Mouse (Mus musculus) E14TG2a.4 (cell line): ENCODE data around the gene Prpf40a.
A peak's percentile ranks its signal among the peaks of the same experiment; 100 is the strongest.

Source experiments
- H3K27me3 ChIP-seq: 2 replicates; pipeline ENCODE4 v1.6.1; 2014; ENCODE audit warnings: low read length, control low read depth; ENCODE audit not compliant: insufficient read depth
- H3K36me3 ChIP-seq: 2 replicates; pipeline ENCODE4 v1.6.1; 2014; ENCODE audit warnings: low read length, control low read depth; ENCODE audit not compliant: insufficient read depth
- H3K4me1 ChIP-seq: replicated peaks from 2 replicates; pipeline ENCODE4 v1.6.1; 2014; ENCODE audit warnings: low read depth, low read length, control low read depth
- H3K4me3 ChIP-seq: replicated peaks from 2 replicates; pipeline ENCODE4 v1.5.1; 2014; ENCODE audit warnings: mild to moderate bottlenecking, low read length
- H3K9me3 ChIP-seq: 2 replicates; pipeline ENCODE4 v1.6.1; 2014; ENCODE audit warnings: low read length, control low read depth
- CTCF ChIP-seq: conservative IDR thresholded peaks from 2 replicates; pipeline ENCODE4 v1.5.1; 2014; ENCODE audit warnings: low read length
- NANOG ChIP-seq: IDR thresholded peaks from 2 replicates; pipeline ENCODE4 v1.6.1; 2014; ENCODE audit warnings: borderline replicate concordance, low read length, mixed read lengths
- POU5F1 ChIP-seq: IDR thresholded peaks from 2 replicates; pipeline ENCODE4 v1.6.1; 2014; ENCODE audit warnings: low read length, borderline replicate concordance

Gene Prpf40a

DNA sequence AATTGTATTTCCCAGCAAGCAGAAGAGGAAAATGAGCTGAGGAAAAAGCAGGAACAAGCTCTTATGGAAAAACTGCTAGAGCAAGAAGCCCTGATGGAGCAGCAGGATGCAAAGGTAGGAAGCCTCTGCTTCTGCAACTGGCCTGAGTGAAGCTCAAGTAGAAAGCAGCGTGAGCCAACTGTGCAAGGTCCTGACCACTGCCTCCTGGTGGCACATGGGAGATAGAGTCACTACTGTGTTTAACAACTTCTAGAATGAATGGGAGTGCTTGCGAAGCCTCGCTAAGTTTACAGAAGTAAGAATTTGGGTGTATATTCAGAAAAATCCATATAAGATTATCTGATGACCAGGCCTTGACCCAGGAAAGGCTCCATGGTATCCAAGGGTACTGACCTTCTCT is 65.1 kb downstream of the Prpf40a start:
- Histone ChIP-seq H3K36me3 (peaks cover 19% of the 10 kb centered on the region), H3K27me3 (no peaks in the 10 kb centered on the region), H3K9me3 (no peaks in the 10 kb centered on the region), H3K4me1 (no peaks in the 10 kb centered on the region), H3K4me3 (no peak overlapping the region)
- TF ChIP-seq CTCF (peak; percentile 18; the same call in 1 of the 2 replicates), NANOG (no peak)

- H3K27me3 ChIP-seq: no peaks in the 10 kb centered on the region
Measured at GRCm38 (mm10) chr2:53121797-53122196, 69.3 kb downstream of the Prpf40a start.

GRCm38 (mm10) chr2:53108547-53108946 is 82.5 kb downstream of the Prpf40a start:
- Histone ChIP-seq H3K4me1 (peaks cover 20% of the 10 kb centered on the region), H3K4me3 (no peak overlapping the region), H3K9me3 (no peaks in the 10 kb centered on the region), H3K36me3 (peaks cover 33% of the 10 kb centered on the region), H3K27me3 (no peaks in the 10 kb centered on the region)
- TF ChIP-seq NANOG: no peak
- no peak for TF ChIP-seq CTCF
- no peak for TF ChIP-seq POU5F1

More at GRCm38 (mm10) chr2:53121797-53122196, 69.3 kb downstream of the Prpf40a start:
- Histone ChIP-seq H3K9me3 (no peaks in the 10 kb centered on the region), H3K4me3 (no peak overlapping the region), H3K36me3 (peaks cover 11% of the 10 kb centered on the region), H3K4me1 (no peaks in the 10 kb centered on the region)
- no peak for TF ChIP-seq NANOG
- TF ChIP-seq CTCF: peak; percentile 85
- no peak for TF ChIP-seq POU5F1

DNA sequence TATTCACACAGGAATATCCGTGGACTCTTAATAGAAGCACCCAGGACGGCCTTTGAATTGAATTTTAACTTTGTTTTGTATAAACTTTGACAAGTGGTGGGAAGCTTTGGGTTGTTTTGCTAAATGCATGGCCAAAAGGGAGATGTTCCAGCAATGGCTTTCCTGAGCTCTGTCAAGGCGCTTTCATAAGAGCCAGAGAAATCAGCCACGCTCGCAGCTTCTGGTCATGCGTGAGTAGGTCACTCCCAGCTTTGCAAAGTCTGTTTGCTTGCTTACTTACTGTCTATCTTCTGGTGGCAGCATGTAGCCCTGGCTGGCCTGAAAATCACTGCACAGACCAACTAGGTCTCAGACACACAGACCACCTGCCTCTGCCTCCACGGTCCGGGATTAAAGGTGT is 84.6 kb downstream of the Prpf40a start:
- no peak for TF ChIP-seq NANOG
- Histone ChIP-seq H3K4me1 (peaks cover 23% of the 10 kb centered on the region), H3K4me3 (no peak overlapping the region), H3K27me3 (no peaks in the 10 kb centered on the region), H3K9me3 (no peaks in the 10 kb centered on the region), H3K36me3 (peaks cover 33% of the 10 kb centered on the region)

GRCm38 (mm10) chr2:53106056-53106455 is 85.0 kb downstream of the Prpf40a start:
- peaks cover 23% of the 10 kb centered on the region for H3K4me1 ChIP-seq
- no peaks in the 10 kb centered on the region for H3K27me3 ChIP-seq
- TF ChIP-seq NANOG: no peak
- no peak for TF ChIP-seq CTCF
- TF ChIP-seq POU5F1: no peak
- H3K4me3 ChIP-seq: no peak overlapping the region
- H3K36me3 ChIP-seq: peaks cover 33% of the 10 kb centered on the region
- no peaks in the 10 kb centered on the region for H3K9me3 ChIP-seq

GRCm38 (mm10) chr2:53105408-53105807 is 85.7 kb downstream of the Prpf40a start:
- Histone ChIP-seq H3K4me3 (no peak overlapping the region), H3K27me3 (no peaks in the 10 kb centered on the region), H3K36me3 (peaks cover 30% of the 10 kb centered on the region)

DNA sequence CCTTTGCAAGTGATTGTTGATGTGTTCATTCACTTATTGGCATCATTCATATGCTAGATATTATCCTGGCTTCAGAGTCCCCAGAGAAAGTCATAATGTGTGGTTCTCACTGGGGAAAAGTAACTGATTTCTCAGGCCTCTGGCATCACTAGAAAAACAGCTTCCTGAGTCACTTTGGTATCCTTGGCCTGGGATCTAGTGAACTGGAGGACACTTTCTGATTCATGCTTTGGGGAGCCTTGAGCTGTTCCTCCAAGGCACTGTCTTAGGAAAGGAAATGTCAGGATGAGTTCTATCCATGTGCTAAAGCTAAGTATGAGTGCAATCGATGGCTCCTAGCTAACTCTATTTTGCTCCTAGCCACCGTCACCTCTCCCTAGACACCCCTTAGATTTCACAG is 88.2 kb downstream of the Prpf40a start:
- TF ChIP-seq POU5F1 (no peak), CTCF (no peak)
- Histone ChIP-seq H3K4me1 (peaks cover 7% of the 10 kb centered on the region; the same call in 1 of the 2 replicates), H3K4me3 (no peak overlapping the region), H3K9me3 (no peaks in the 10 kb centered on the region), H3K27me3 (no peaks in the 10 kb centered on the region), H3K36me3 (peaks cover 29% of the 10 kb centered on the region)

More at GRCm38 (mm10) chr2:53105408-53105807, 85.7 kb downstream of the Prpf40a start:
- TF ChIP-seq NANOG: no peak
- TF ChIP-seq CTCF: no peak
- TF ChIP-seq POU5F1: no peak
- no peaks in the 10 kb centered on the region for H3K9me3 ChIP-seq
- H3K4me1 ChIP-seq: peaks cover 23% of the 10 kb centered on the region

DNA sequence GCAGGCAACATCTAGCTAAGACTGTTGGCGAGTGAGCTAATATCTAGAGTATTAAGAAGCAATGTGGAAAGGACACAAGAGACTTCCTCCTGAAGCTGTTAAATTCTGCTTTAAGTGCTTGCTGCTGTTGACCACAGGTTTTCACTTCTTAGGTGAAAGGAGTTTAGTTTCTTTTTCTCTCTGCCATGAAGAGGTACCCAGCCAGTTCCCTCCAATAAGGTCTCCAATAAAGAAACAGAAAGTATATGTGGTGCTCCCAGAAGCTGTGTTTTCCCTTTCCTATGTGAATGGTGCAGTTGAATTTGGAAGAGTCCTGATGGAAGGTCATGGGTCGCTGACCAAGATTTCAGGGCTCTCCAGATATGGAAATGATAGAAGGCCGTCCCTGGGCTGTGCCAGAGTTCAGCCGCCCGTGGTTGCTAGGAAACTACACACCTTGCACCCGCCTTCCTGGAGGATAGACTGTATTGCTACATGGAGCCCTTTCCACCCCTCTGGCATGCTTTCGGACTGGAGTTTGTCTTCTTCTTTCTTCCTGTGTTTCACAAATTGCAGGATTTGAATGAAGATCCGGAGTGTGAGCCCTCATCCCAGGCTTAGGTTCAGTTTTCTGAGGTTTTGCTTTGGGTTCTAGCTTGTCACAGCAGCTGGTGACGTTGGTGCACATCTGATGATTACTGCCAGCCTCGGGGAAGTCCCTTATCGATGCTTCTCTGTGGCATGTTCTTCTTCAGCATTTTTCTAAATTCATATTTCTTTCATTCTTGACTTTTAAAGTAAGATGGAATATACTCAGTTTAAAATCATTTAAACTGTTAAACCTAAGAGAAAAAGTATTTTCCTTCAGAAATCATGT is 89.0 kb downstream of the Prpf40a start:
- Histone ChIP-seq H3K27me3 (no peaks in the 10 kb centered on the region), H3K4me3 (no peak overlapping the region), H3K4me1 (peaks cover 7% of the 10 kb centered on the region; the same call in 1 of the 2 replicates), H3K9me3 (no peaks in the 10 kb centered on the region), H3K36me3 (peaks cover 29% of the 10 kb centered on the region)
- TF ChIP-seq POU5F1 (no peak), NANOG (no peak), CTCF (no peak)

- no peaks in the 10 kb centered on the region for H3K9me3 ChIP-seq
- H3K27me3 ChIP-seq: no peaks in the 10 kb centered on the region
- no peak for TF ChIP-seq POU5F1
- no peak for TF ChIP-seq CTCF
- no peak for TF ChIP-seq NANOG
- no peak overlapping the region for H3K4me3 ChIP-seq
- H3K36me3 ChIP-seq: peaks cover 13% of the 10 kb centered on the region
- 0 out of 2 replicates have a peak, but pooled peaks cover 3% of the 10 kb centered on the region for H3K4me1 ChIP-seq
Measured at GRCm38 (mm10) chr2:53100093-53100492, 91.0 kb downstream of the Prpf40a start.
